Mouse (Mus musculus) thymus, postnatal 36 days (tissue): Measurements from ENCODE around the gene Foxc1.
A peak's percentile ranks its signal among the peaks of the same experiment; 100 is the strongest.

Experiments used
- DNase-seq, 2 experiments: peaks; one replicate each; pipeline ENCODE4 v3.0.0; 2022; ENCODE audit warnings: mixed read lengths in 2 of 2

Gene Foxc1

DNA sequence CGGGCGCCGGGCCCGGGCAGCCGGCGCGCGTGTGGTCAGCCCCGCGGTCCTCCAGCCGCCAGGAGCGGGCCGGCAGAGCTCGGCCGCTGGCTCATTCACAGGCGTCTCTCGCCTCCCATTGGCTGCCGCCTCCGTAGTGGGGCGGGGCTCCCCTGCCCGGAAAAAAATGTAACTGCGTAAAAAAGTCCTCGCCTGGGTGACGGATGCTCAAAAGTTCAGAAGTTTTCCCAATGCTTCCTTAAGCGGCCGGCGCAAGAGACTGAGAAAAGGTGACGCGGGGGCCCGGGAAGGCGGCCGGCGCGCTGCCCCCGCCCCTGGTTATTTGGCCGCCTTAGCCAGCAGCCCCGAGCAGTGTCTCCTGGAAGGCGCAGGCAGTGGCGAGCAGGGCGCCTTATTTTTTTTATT is at the start of gene Foxc1:
Gene Foxc1 (plus strand): TSS at position 206 of the 405 bp plus-strand sequence.
- peak; percentile 54 to 55 for DNase-seq

DNA sequence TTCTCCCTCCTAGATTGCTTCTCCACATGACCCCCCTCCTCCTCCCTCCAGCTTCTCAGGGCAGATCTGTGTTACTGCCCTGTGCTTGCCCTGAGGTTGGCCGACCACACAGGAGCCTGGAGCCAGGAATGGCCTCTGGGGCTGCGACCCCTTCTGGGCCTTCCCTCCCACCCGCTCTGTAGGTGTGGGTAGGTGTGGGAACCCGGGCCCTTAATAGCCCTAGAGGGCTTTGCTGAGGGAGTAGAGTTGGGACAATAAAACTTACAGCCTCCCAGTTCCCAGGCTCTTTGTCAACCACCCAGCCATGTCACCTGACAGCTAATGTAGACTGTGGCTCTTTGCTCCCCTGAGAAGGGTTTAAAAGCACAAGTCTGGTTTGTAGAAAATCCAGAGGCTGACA is 46.0 kb upstream of the Foxc1 start:
- DNase-seq, result no peak

- no peak for DNase-seq
These were observed 45.4 kb upstream of the Foxc1 start for GRCm38 (mm10) chr13:31761057-31761456.

- DNase-seq, result no peak
These were observed 42.0 kb upstream of the Foxc1 start for GRCm38 (mm10) chr13:31764419-31764818.

DNA sequence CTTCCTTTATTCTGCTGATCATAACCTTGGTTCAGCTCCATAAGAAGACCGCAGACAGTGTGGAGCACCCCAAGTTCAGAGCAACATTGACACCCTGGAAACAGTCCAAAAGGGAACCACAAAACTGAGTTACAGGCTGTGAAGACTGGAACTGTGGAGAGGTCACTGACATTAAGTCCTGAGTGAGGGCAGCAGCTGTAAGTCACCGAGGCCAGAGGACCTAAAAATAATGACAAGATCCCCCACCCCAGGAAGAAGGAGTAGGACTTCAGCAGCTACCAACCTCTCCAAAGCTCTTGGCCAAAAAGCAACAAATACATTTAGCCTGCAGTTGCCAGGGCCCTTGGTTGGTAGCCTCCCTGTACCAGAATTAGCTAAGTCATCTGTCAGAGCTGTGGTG is 40.9 kb upstream of the Foxc1 start:
- no peak for DNase-seq

DNA sequence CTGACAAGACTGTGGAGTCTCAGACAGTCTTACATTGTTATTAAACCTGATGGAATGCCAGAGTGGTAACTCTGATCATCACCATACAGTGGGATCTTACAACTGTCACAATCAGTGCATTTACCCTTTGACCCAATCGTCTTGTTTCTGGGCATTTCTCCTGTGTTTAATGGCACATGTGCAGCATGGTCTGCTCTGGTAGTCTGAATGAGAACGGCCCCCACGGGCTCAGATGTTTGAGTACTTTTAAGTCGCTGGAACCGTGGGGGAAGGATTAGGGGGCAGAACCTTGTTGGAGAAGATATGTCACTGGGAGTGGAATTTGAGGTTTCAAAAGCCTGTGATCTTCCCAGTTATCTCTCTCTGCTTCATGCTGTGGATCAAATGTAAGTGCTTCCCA is 33.6 kb upstream of the Foxc1 start:
- no peak for DNase-seq

DNA sequence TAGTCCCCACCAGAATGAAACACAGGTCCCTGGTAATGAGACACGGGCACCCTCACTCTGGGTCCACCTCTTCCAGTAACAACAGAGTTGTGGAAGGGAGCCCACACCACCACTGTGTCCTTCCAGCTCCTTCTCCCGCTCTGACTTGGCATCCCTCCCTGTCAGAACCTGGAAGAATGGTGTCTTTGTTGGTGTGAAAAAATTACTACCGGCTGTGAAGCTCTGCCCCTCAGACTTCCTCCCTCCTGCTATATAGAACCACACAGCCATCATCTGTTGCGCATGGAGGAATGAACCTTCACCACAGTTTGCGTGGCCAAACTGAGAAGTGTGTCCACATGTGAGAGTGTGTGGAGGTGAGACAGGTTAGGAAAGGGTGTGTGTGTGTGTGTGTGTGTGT is 30.7 kb upstream of the Foxc1 start:
- no peak for DNase-seq

DNA sequence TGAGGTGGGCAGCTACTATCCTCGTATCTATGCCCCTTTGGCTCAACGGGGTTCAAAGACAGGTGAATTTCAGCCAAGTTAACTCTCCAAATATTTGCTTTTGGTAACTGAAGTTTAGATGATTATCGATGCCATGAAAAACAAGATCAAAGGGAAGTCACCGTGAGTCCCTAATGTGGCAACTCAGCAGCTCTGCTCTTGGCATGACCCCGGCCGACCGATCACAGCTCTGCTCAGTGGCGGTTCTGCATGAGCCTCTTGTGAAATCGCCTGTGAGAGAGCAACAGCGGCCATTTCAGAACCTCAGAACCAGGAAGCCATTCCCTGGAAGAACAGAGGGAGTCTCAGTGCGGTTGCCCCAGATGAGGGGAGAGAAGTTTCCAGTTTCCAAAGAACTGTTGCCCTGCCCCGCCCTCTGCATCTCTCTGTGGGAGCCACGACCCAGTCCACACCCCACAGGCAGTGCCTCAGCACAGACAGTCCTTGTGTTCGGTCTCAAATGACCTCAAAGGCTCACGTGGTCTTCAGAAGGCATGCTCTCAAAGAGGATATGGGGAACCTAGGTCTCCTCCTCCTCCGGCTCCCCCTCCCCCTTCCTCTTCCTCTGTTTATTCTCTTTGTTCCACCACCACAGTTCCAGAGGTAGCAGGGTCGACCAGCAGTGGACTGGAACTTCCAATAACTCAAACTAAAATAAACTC is 27.0 kb upstream of the Foxc1 start:
- DNase-seq, result no peak

GRCm38 (mm10) chr13:31780299-31780698 is 26.1 kb upstream of the Foxc1 start:
- DNase-seq, result no peak

GRCm38 (mm10) chr13:31782063-31782462 is 24.4 kb upstream of the Foxc1 start:
- DNase-seq, result no peak

GRCm38 (mm10) chr13:31784757-31785156 is 21.7 kb upstream of the Foxc1 start:
- DNase-seq, result no peak

DNA sequence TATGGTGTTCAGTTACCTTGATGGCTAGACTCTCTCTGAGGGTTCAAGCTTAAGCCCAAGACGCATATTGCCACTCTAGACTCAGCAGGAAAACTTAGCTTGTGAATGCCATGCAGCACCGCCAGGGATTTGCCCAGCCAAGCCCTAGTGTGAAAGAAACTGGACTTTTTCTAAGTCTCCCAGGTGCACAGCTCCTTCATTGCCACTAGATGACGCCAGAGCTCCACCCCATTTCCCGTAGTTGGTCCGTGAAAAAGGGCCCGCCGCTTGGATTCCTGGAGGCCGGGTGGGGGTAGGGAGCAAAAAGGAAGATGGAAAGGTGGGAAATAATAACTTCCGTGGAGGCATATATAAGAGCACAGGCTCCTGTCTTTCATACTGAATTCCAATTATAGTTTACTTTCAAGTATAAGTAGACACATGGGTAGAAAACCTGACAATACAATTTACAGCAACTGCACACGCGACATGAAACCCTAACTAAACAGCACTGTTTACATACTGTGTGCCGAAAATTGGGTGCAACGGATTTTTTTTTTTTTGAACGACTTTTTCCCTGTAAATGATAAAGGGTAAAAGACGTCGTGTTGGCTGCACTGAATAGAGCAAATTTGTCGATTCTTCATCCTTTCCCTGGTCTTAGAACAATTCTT is 13.8 kb upstream of the Foxc1 start:
- peak; percentile 15 to 18 for DNase-seq

DNA sequence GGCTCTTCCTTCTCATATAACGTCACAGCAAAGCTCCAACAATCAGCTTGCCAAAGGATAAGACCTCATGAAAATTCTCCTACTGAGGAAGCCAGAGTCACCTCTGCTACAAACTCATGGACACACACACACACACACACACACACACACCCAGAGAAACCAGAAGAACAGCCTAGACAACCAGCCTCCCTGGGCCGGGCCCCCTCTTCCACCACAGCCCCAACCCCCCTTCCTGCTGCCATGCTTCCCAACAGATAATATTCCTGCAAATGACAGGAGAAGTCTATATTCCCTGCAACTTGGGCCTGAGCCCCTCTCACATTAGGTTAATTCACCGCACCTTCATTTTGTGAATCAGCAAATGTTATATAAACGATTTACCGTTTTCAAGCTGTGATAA is 13.3 kb upstream of the Foxc1 start:
- DNase-seq, result no peak

- no peak for DNase-seq
These were observed 9.1 kb upstream of the Foxc1 start for GRCm38 (mm10) chr13:31797346-31797745.

GRCm38 (mm10) chr13:31798075-31798474 is 8.4 kb upstream of the Foxc1 start:
- DNase-seq, result no peak

- peak; percentile 72 to 80 for DNase-seq
These were observed 5.6 kb upstream of the Foxc1 start for GRCm38 (mm10) chr13:31800581-31801576.

DNA sequence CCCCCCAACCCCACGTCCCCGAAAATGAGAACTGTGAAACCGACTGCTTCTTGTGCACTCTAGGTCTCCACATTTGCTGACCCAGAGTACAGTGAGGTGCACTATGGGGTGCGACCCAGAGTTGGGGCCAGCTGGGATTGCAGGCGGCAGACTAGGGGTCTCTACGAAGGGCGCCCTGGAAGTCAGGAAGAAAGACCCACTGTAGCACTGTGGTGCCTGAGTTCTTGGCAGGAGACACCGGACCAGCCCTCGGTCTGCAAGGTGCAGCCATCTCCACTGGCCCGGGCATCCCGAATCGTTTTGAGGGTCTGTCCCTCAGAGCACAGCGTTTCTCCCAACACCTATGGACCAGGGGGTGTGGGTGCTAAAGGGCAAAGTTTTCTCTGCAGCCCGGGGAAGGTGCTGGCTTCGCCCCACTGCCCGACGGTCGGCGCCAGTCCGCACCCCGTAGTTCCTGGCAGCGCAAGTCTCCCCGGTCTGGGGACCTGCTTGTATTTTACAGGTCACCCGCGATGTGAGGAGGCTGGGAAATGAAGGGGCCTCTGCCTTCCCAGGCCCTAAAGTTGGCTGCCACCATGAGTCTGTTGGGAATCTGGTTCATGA is 4.6 kb upstream of the Foxc1 start:
- no peak for DNase-seq

- no peak for DNase-seq
These were observed 4.0 kb upstream of the Foxc1 start for GRCm38 (mm10) chr13:31802447-31802846.

GRCm38 (mm10) chr13:31803166-31804093 is 3.0 kb upstream of the Foxc1 start:
- no peak for DNase-seq

GRCm38 (mm10) chr13:31804571-31804970 is 1.9 kb upstream of the Foxc1 start:
- DNase-seq, result no peak

GRCm38 (mm10) chr13:31805831-31806427 is 504 bp upstream of the Foxc1 start:
- no peak for DNase-seq
